Mouse (Mus musculus) embryo, embryonic 10.5 days (tissue): Measurements from ENCODE around the gene Sh3bp5.

Source experiments
- DNase-seq: peaks from one replicate; pipeline ENCODE4 v3.0.0-alpha.2; 2015; ENCODE audit warnings: low spot score

Sh3bp5 gene

GRCm38 (mm10) chr14:31410123-31410724 is 25.7 kb downstream of the Sh3bp5 start:
- DNase-seq, result no peak

- DNase-seq, result no peak
These were observed 27.2 kb downstream of the Sh3bp5 start for GRCm38 (mm10) chr14:31408666-31409065.

GRCm38 (mm10) chr14:31407911-31408604 is 27.8 kb downstream of the Sh3bp5 start:
- DNase-seq, result no peak

DNA sequence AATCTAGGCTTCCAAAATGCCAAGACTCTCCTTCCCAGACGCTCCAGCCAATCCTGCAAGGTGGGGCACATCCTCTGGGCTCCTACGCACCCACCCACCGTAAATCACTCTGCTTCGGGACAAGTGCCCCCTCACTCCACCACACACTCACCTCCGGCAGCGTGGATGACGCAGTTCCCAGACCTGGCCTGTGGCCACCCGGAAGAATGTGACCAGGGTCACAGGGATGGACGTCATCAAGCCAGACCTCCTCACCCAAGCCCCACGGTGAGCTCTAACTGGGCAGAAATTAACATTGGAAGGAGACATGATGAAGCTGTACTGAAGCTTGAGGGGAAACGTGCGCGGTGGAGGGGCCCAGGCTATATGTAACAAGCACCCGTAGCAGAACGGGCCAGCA is 28.7 kb downstream of the Sh3bp5 start:
- DNase-seq, result no peak

DNA sequence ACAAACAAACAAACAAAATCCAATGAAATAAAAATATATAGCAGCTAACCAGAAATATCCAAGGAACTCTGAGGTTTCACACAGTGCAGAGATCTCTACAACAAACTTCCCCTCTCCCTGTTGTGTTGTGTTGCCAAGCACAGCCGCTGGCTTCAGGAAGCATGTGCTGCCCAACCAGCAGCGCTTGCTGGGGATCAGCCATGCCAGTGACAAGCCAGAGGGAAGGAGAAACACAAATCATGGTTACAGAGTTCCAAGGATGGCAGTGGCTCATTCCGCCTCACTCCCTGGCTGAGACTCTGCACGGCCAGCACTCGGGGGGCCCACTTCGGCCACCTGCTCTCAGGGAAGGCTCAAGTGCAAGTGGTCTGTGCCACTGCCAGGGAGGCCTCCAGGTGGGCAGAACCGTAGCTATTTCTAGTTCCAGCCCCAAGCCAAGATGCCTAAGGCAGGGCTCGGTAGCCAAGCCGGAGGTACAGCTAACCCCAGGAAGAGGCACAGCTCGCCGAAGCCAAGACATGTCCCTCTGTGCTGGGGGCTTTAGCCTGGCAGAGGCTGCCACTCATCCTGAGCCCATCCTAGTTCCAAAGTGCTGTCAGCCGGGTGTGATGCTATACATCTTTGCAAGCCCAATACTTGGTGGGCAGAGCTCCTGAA is 29.6 kb downstream of the Sh3bp5 start:
- no peak for DNase-seq

DNA sequence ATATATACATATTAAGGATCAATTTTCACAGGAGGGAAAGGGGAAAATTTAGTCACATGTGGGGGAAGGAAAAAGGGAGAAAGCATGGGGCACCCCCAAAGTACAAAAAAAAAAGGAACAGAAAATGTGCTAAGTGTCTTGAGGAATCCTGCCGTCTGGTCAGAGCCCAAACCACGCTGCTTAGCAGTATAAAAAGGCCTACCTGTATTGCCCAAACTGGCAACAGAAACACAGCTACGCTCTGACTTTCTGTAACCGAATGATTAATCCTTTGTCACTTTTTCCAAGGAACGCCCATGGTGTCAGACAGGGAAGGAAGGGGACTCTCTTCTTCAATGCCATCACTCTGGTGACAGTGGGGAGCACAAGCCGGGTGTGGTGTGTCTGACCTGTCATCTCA is 30.2 kb downstream of the Sh3bp5 start:
- DNase-seq, result no peak

DNA sequence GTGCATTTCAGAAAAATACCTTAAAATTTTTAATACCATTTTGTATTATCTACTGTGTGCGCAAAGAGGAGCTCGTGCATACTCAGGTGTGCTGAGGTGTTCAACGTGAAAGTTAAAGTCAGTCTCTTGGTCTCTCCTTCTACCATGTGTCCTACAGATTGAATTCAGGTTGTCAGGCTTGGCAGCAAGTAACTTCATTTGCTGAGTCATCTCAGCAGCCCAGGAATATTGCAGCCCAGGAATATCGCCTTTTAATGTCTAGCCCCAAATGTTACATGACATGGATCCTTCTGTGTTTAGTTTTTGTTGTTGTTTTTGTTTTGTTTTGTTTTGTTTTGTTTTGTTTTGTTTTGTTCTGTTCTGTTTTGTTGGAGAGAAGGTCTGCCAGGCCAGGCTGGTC is 31.2 kb downstream of the Sh3bp5 start:
- DNase-seq, result no peak

DNA sequence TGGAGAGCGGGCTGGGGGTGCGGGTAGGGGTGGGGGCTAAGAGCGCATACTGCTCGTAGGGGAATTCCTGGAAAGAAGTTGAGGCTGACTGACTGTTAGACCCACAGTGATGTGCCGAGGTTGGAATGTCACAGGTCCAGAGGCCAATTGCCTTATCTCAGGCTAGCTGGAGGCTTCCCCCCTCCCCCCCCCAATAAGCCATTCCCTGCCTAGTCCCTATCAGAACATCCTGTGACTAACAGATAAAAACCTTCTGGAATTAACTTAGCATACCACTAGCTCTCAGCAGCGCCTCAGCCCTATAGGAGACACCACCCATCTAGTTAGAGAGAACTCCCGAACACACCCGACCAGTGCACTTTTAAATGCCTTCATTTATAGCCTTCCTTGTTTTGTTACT is 31.9 kb downstream of the Sh3bp5 start:
- DNase-seq, result no peak

- DNase-seq, result no peak
These were observed 32.3 kb downstream of the Sh3bp5 start for GRCm38 (mm10) chr14:31403556-31403955.

GRCm38 (mm10) chr14:31402693-31403092 is 33.2 kb downstream of the Sh3bp5 start:
- no peak for DNase-seq

- no peak for DNase-seq
These were observed 33.9 kb downstream of the Sh3bp5 start for GRCm38 (mm10) chr14:31401918-31402427.

GRCm38 (mm10) chr14:31400896-31401295 is 35.0 kb downstream of the Sh3bp5 start:
- DNase-seq, result no peak

DNA sequence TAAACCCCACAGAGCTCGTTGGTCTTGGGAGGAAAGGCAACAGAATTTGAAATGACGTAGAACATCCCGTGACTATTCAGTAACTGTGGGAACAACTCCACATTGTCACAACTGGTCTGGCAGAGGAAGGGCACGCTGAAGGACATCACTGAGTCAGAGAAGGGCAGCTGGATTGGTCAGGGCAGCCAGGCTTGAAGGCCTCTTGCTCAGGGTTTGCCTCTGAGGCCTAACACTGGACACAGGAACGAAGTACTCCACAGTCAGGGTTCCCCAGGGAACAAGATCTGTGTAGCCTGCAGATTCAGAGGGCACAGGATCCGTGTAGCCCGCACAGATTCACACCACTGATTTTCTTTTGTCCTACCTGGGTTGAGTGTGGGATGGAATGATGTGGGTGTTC is 35.6 kb downstream of the Sh3bp5 start:
- DNase-seq, result no peak

GRCm38 (mm10) chr14:31399271-31399670 is 36.6 kb downstream of the Sh3bp5 start:
- DNase-seq, result no peak

- DNase-seq, result no peak
These were observed 37.1 kb downstream of the Sh3bp5 start for GRCm38 (mm10) chr14:31398819-31399218.

- DNase-seq, result no peak
These were observed 37.9 kb downstream of the Sh3bp5 start for GRCm38 (mm10) chr14:31397791-31398595.

DNA sequence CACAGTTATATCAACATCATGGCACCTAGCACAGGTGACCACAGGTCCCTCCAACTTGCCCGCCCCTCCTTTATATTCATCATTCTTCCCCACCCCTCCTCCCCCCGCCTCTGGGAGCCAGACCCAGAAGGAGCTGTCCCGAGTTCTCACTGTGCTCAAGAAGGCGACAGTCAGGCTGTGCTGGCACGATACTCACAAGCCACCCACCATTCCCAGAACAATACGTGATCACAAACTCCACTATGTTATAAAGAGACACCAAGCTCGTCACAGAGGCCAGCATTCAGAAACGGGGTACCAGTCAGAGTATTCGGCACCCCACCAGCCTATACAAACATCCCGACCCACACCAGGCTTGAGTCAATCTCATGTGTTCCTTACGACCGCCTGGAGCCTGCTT is 38.5 kb downstream of the Sh3bp5 start:
- no peak for DNase-seq

DNA sequence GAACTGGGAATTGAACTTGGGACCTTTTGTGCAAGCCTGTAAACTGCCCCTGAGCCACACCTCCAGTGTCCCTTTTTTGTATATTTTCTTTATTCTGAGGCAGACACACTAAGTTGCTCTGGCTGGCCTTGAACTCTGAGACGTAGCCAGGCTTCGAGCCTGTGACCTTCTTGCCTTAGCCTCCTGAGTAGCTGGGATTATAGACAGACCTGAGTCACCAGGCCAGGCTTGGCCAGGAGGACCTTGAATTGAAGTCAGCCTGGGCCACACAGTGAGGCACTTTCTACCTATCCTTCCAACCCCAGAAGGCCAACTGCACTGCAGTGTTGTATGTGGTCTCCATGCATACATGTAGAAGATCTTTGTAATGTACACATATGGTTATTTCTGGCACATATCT is 39.5 kb downstream of the Sh3bp5 start:
- no peak for DNase-seq

DNA sequence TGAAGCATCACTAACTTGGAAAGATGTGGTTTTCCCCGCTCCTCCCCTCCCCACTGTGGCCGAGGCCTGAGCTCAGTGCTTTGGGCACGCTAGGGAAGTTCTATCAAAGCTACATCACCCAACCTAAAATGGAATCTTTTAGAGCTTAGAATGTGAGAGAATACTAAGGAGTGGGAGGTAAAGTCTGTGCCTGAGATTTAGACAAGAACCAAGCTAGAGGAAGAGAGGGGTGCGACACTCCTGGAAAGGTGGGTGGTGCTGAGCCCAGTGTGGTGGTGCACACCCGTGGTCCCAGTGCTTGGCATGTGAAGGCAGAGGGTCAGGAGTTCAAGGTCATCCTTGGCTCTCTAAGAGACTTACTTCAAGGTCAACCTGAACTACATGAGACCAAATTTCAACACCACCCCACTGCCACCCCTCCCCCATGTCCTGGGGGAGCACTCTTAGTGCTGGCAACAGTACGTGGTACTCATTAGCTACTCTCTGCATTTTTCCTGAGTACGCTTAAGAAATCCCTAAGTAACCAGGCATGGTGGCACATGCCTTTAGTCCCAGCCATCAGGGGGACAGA is 40.2 kb downstream of the Sh3bp5 start:
- DNase-seq, result no peak

DNA sequence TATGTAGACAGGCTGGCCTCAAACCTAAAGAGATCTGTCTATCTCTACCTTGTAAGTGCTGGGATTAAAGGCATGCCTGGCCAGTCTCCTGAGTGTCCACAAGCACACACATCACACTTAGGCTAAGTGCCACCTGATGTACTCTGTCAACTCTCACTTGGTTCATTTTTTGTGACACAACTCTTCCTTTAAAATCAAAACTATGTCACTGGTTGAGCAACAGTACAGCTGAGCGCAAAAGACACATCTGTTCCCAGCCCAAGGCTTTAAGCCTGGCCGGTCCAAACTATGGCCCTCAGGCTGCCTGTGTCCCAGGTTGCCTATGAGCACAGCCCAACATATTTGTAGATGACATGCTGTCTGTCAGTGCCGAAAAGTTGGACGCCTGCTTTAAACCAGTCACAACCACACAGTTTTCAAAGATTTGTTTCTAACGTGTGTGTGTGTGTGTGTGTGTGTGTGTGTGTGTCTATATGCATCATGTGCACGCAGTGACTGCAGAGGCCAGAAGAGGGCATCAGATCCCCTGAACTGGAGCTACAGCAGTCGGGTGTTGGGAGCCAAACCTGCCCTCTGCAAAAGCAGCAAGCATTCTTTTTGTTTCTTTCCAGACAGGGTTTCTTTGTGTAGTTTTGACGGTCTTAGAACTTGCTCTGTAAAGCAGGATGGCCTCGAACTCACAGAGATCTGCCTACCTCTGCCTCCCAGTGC is 40.9 kb downstream of the Sh3bp5 start:
- no peak for DNase-seq

DNA sequence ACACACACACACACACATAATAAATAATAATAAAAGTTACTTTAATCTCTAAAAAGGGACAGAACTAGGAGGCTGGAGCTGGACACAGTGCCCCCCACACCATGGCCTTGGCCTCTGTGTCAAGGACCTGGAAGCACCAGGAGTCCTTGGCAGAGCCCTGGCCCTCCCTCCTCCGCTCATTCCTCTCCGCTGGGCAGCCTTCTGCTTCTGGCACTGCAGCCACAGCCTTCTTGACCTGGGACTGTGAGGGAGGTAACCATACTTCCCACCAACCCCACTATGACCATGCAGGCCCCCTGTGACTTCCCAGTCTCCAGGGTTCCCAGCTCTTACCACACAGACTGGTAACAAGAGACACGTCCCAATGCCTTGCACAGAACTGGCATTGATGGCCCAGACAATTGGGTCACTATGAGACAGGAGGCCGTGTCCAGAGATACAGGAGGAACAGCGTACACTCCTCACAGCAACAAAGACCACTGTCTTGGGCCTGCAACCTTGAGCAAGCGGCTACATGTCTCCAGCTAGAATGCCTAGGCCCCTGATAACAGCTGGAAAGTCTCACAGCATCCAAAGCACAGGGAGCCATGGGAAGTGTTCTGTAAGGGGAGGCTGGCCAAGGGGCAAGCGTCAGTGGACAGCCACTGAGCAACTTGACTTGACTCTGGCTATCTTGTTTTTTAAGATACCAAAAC is 41.8 kb downstream of the Sh3bp5 start:
- DNase-seq, result no peak
